Mouse (Mus musculus) layer of hippocampus, adult 11-12 months (tissue): ENCODE measurements at regions not wholly inside any gene's neighbourhood (a gene's known extent, or its start where the extent isn't known, plus 50 kb on each side); places are given as distances from the start of the nearest gene placed in this dataset.

ENCODE experiments used
- DNase-seq: peaks from one replicate; pipeline ENCODE4 v3.0.0; 2022; ENCODE audit warnings: low spot score

GRCm38 (mm10) chr9:84673327-84673726 is 639.2 kb upstream of the Gm11114 start:
- no peak for DNase-seq

- DNase-seq = no peak
Measured at GRCm38 (mm10) chr9:84678416-84678815, 634.2 kb upstream of the Gm11114 start.

GRCm38 (mm10) chr9:84718615-84719191 is 593.9 kb upstream of the Gm11114 start:
- no peak for DNase-seq

DNA sequence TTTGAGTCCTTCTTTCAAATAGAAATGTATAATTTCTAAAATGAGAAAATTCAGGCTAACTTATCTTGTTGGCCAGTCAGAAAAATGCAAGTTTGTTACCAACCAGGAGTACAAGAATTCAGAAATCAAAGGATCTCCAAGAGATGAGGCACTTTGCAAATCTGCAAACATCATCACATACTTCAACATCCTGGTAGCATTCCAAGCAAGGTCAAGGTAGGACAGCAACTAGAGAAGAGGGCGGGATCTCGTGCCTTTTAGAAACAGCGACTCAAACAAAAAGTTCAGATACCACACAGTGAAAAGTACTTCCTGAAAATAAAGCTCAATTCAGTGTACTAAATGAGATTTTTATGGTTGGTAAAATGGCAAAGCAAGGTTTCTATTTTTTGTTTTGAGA is 593.2 kb upstream of the Gm11114 start:
- DNase-seq = no peak

GRCm38 (mm10) chr9:84720454-84720853 is 592.1 kb upstream of the Gm11114 start:
- DNase-seq = no peak

DNA sequence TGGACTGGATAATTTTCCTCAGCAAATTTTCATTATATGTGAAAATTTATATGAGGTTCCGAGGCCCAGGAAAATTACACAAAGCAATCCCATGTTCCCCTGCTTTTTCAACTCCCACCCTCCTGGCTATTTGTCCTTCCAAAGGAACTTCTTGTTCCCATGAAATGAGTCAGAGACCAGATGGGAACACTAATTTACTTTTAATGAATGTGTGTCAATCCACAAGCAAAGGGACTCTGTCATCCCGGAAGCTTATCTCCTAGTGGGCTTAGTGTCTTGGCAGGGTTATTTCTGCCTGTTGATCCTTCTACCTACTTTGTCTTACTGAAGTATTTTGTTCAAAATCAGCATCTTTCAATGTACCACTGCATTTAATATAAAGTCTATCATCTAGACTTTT is 573.3 kb upstream of the Gm11114 start:
- no peak for DNase-seq

DNA sequence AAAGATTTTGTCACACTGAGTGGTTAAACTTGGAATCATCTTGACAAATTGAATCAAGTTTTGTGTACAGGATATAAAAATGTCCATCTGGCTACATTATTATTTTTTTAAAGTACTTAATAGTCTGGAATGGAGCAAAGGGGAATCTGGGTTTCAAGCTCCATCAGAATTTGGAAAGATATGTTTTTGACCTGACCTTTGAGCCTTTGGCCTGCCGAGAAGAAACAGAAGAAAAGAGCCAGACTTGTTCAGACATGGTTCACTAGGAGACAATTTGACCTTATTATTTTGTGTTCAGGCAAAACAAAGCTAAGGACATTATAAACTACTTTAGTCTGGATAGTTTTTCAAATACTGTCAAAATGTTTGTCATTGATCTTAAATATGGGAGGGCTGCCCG is 572.2 kb upstream of the Gm11114 start:
- DNase-seq = no peak

DNA sequence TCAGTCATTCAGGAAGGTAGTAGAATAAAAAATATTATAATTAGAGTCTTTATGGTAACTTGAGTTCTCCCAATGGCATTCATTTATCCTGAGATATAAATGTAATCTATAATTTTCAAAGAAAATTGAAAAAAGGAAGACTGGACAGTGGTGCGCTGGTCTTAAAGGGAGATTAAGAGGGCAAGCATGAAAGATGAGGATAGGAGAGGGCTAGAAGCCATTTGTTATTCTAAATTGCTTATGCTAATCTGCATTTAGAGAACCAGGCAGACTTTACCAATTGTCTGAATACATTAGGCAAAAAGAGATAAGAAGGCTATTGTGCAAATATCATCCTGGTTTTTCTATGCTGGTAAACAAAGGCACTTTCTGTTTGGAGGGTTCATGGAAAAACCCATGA is 558.2 kb upstream of the Gm11114 start:
- no peak for DNase-seq

DNA sequence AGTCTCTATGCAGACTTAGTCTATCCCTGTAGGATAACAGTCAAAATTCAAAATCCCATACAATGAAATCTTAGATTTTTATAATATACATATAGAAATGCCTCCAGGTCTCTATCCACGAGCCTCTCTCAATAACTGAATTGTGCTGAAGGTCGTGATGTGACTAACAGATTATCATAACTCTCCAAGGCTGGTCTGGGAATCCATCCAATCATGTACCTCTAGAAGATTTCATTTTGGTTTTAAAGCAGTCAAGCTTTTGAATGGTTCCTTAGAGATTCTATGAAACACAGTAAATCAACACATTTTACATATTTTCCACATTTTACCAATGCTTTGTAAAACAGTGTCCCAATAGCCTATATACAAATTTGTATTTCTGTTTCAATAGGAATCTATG is 557.7 kb upstream of the Gm11114 start:
- no peak for DNase-seq

DNA sequence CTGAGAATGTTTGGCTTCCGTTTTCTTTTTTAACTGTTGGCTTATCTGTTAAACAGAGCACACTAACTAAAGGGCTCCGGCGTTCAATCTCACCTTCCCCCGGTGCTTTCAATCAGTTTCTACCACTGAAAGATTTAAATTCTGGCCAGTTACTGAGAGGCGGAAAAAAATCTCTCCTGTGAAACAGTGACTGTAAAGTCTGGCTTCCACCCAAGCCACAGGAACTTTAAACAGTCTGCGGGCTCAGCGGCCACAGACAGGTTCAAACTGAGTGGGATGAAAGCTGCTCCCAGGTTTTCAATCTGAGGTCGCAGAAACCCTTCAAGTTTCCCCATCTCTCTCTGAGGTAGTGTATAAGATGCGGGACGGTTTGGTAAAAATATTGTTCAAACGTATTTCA is 538.2 kb upstream of the Gm11114 start:
- no peak for DNase-seq

DNA sequence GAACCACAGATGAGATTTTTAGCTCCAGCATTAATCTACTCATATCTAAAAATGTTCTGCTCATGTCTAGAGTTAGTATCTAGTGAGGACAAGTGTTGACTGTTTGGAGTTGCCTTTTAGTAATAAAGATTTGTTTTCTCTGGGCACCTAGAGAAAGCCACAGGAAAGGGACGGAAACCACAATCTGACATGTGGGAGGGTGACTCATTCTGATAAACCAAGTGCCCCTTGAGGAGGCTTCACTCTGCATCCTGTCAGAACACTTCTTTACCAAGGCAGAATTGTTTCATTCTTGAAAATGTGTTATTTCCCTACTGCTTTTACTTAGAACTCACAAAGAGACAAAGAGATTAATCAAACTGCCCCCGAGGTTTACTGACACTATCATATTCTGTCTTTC is 537.4 kb upstream of the Gm11114 start:
- DNase-seq = no peak

GRCm38 (mm10) chr9:84779125-84779524 is 533.4 kb upstream of the Gm11114 start:
- DNase-seq = no peak

DNA sequence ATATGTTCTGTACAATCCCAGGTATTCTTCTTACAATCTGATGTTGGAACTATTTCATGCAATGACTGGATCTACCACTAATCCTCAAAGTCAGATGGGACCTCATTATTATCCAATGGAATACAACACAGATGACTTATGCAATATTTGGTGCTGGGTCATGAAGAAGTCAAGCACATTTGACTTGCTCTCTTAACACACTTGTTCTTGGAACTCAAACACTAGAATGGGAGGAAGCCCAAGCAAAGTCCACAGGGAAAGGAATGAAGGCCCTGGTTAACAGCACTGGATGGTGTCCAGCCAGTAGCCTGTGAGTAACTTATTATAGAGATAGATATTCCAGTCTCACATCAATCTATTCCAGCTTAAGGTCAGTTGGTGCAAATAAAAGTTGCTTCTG is 486.8 kb upstream of the Gm11114 start:
- DNase-seq = no peak

DNA sequence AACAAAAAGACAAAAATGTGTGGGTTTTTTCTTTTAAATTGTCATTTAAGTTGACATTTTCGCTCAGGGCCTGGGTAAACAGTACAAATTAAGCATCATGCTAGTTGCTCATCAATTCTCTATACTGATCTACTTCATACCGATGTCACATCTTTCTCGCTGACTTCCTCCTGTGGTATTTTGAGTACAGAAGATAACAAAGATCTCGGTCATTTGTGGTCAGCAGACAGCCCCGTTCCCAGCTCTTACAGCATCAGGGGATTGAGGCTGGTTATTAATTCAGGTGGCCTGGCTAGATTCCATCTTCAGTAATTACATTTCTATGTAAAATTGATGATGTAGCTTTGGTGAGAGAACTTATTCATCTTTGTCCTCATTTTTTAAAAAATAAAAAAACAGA is 483.6 kb upstream of the Gm11114 start:
- DNase-seq = no peak

DNA sequence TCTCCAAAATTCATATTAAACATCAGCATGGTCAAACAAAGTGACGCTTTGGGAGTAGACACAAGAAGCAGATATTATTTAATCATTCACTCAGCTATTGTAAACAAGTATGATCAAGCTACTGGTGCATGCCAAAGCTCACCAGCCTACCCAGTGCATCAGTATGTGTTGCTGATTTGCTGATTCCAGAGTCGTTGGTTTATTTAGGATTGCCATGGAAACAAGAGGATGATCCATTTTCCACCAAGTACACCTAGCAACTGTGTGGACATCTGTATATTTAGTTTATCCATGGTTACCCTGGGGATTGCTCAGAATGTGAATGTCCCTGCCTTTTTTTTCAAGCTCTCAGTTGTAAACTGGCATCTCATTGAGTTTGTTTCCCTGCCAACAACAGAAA is 481.9 kb upstream of the Gm11114 start:
- DNase-seq = peak; percentile 2

DNA sequence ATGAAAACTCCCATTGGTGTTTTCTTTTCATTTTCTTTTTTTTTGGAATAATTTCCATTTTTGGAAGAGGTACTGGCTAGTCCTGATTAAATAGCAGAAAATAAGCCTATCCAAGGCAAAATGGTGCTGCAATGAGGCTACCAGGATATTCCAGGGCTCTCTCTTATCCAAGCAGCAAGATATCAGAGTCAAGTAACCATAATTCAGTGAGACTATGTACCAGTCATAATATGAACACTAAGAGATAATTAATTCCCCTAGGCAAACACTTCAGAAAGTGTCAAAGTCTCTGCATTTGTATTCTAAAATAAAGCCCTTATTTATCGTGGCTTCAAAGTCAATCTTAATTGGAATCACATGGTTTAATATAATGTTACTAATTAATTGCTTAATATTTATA is 475.1 kb upstream of the Gm11114 start:
- DNase-seq = no peak

DNA sequence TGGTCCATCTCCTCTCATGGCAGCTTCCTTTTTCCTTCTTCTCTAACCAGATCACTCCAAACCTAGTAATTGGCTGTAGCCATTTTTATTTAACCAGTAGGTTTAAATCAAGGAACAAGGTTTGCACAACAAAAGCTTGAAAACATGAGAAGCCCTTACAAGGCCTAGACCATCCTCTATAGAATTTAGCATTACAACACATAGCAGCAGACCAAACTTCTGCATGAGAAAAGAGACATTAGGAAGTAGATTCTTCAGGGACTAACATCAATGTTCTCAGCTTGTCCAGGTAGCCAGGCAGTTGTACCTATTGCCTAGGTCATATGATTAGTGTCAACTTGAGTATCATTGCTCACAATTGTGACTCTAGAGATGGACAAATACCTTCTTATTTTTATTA is 468.6 kb upstream of the Gm11114 start:
- no peak for DNase-seq

- DNase-seq = no peak
Measured at GRCm38 (mm10) chr9:84861600-84861999, 451.0 kb upstream of the Gm11114 start.

DNA sequence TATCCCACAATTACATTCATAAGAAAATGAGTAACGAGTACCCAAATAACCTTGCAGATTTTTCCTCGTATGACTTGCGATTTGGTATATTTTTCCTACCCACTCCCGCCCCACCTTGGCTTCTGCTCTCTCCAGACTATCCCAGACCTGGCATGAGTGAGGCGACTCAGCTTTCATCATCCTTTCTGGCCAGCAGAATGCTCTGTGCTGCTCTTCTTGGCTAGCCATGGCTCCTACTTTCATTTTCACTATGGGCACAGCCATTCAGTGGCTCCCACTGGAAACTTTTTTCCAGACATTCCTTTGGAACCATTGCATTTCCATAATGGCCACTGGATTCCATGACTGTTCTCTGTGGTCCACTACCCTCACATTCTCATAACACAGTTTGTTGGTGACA is 449.1 kb upstream of the Gm11114 start:
- no peak for DNase-seq

DNA sequence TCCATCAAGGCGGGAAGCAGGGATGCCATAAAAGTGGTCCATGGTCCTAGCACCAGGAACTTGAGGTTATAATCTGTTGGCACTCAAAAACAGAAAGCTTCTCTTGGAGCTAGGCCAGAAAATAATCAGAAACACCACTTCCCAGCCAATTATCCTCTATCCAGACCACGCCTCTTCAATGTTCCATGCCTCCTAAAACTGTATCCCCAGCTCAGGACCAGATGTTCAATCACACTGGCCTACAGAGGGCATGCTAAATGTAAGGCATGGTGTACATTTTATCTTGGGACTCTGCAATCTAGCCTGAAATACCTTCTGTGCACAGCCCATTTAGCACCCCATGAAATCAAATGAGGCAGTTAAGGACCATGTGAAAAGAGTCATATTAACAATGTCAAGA is 418.4 kb upstream of the Gm11114 start:
- no peak for DNase-seq

GRCm38 (mm10) chr9:84896073-84896472 is 416.5 kb upstream of the Gm11114 start:
- no peak for DNase-seq

- no peak for DNase-seq
Measured at GRCm38 (mm10) chr9:84900643-84901042, 411.9 kb upstream of the Gm11114 start.

DNA sequence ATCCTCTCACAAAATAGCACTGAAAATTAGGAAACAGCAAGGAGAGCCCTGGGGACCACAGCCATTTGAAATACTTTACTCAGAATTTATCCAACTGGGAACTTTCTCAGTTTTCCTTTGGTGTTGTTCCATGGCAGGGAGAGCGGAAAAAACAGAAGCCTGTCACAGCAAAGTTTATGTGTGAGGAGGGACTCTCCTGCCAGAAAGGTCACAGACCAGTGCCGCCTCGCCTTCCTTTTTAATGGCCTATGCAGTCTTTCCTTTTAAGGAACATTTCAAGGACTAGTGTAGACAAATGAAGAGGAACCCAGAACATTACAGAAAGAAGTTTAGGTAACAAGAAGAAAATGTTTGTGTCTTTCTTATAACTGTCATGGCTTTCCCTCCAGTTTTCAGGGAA is 406.3 kb upstream of the Gm11114 start:
- no peak for DNase-seq

DNA sequence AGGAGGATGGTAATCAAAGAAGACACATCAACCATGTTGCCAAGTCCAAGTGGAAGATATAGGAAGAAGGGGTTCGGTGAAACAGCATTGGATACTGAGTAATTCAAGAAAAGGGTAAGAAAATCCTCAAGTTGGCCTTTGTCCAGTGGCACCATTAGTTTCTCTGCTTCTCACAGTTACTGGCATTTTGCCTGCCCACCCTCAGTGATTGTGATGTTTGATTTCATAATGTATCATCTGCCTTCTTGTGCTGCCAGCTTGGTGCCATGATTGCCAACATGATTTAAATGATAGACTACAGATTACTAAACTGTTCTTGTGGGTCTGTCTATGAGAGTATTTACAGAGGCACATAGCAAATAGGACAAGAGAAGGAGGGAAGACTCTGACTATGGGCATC is 399.3 kb upstream of the Gm11114 start:
- peak; percentile 64 for DNase-seq

GRCm38 (mm10) chr9:84922306-84922705 is 390.3 kb upstream of the Gm11114 start:
- no peak for DNase-seq
